Mouse (Mus musculus) brown adipose tissue, adult 24 weeks (tissue): ENCODE results near the gene Adgrl3. TPM values are rescaled to one million over a fixed set of nuclear protein-coding genes. Genes with fewer than 3 reads are reported as not detected.

Experiments
- H3K27ac ChIP-seq: fragments of 200-500 bp; replicated peaks from 2 replicates; pipeline ENCODE4 v1.5.1; 2012; ENCODE audit warnings: low read depth, mild to moderate bottlenecking, low read length
- H3K4me1 ChIP-seq: fragments of 200-500 bp; 2 replicates; pipeline ENCODE4 v1.6.1; 2012; ENCODE audit warnings: low read length, mixed read lengths; ENCODE audit not compliant: control insufficient read depth, insufficient read depth, insufficient read length
- H3K4me3 ChIP-seq: fragments of 200-500 bp; 2 replicates; pipeline ENCODE4 v1.5.1; 2012; ENCODE audit warnings: low read depth, mild to moderate bottlenecking, low read length, moderate library complexity; ENCODE audit not compliant: insufficient read depth
- polyA plus RNA-seq: library from polyadenylated mRNA; stranded (reverse); fragments of >200 nt; gene quantifications from 2 replicates; pipeline ENCODE4 v1.2.4, GENCODE M21; 2012; ENCODE audit not compliant: missing spikeins, insufficient read depth, insufficient read length

Adgrl3 gene
- polyA plus RNA-seq, 1 experiment = 0.71 TPM

DNA sequence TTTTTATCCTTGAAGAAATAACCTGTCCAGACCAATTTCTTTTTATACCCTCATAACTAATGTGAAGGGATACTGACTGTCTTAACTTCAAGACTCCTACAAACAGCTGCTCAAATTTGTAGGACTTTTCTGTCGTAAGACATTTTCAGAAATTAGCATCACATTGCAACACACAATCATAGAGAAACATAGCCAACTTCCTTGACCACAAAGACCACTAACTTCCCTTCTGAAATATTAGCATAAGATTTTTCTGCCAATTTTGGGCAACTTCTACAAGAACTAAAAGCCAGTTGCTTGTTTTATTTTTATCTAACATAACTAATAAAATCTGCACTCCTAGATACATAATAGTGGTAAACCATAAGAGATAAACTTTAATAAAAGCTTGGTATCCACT lies 87.5 kb downstream of the Adgrl3 start:
- Histone ChIP-seq H3K4me1 (no peaks in the 10 kb centered on the region), H3K4me3 (no peak overlapping the region), H3K27ac (no peak overlapping the region)

DNA sequence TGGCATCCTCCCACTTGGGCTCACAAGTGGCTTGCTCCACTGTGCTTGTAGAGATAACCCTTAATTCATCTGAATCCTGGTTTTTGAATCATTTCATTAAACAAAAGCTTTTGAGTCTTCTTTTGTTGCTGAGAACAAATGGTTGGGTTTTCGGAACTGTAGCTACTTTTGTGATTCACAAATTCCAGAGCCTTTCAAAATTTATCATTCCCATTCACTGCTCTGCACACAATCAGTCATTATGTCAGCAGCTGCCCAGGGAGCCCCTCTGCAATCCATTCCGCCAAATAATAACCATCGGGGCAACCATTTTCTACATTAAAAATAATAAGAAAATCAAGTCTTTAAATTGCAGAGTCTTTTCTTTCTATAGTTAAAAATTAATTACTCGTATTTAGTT lies 104.5 kb downstream of the Adgrl3 start:
- no peak overlapping the region for H3K4me3 ChIP-seq
- no peaks in the 10 kb centered on the region for H3K4me1 ChIP-seq
- no peak overlapping the region for H3K27ac ChIP-seq

DNA sequence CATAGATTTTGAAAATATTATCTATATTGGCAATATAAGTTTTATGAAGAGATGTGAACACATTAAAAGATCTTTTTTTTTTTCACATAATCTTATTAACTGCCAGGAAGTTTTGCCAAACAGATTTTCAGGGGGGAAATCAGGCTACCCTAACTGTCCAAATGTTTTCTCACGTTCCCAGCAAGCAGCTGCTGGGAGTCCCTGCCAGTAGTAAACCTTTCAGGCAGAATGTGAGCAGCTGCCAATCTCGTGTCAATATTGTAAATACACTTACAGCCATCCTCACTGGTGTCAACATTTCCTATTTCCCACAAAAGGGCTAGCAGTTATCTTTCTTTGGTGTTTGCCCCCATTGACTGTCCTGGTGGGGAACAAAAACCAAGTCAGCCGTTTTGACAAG lies 107.7 kb downstream of the Adgrl3 start:
- Histone ChIP-seq H3K27ac (no peak overlapping the region), H3K4me3 (no peak overlapping the region), H3K4me1 (no peaks in the 10 kb centered on the region)

DNA sequence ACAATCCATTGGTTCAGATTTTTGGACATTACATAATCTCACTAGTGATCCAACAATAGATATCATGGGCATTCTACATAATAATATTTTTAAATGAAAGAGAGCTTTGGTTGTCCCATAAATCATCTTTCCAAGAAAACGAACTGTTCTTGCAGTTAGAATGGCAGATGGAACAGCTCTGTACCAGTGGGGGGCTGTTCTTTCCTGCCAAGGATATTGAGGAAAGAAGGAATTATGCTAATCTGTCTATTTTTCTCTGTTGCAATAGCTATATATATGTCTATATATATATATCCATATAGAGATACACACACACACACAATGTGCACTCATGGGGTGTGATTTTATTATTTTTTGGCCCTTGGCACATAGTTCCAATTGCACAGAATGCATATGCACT lies 116.5 kb downstream of the Adgrl3 start:
- Histone ChIP-seq H3K4me3 (no peak overlapping the region), H3K4me1 (no peaks in the 10 kb centered on the region), H3K27ac (no peak overlapping the region)

DNA sequence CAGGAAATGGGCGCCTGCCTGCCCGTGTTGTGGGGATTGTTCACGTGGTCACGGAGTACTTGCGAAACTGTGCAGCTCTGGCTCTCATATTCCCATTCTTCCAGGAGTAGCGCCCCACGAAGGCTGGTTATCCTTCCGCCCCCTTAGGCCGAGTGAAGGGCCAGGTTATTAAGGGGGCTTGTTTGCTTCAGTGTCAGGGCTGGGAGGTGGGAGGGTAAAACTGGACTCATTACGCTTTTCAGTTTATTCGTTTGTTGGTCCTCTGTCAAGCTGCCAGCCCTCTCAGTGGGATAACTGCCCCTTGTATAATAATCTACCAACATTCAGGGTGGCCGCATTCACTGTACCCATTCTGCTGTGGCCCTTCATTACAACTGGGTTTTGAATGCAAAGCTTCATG lies 135.9 kb downstream of the Adgrl3 start:
- H3K4me3 ChIP-seq = no peak overlapping the region
- H3K4me1 ChIP-seq = no peaks in the 10 kb centered on the region
- H3K27ac ChIP-seq = no peak overlapping the region

DNA sequence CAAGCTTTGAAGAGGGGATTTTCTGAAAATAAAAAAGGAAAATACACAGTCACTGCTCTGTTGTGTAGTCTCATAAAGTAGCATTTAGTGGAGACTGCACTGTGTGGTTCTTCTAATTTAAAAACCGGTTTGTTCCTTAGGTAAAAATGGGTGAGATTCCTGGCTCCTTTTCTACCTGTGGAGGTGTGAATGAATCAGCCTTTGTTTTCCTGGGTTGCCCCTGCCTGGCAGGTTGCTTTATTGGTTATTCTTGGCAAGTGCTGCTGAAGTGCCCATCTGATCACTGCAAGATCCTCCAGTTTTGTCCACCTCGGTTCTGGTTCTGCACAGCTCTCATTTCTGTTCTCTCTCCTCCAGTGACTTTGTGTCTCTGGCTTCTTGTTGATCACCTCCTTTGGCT lies 136.3 kb downstream of the Adgrl3 start:
- H3K27ac ChIP-seq = no peak overlapping the region
- no peaks in the 10 kb centered on the region for H3K4me1 ChIP-seq
- no peak overlapping the region for H3K4me3 ChIP-seq

DNA sequence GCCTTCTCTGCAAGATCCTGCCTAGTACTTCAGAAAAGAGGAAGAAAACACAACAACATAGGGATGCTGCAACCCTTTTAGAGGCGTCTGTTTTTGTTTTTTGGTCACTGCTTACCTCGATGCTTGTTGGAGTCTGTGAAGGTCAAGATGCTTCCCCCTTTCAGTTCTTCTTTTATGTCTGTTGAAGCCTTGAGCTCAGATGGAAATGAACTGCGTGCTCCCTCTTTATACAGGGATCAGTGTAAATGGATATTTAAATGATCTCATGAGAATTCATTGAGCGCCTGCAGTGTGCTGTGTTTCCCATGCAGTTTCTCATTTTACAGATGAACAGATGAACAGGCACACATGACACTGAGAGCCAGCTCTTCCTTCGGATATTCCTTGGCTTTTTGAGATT lies 136.9 kb downstream of the Adgrl3 start:
- Histone ChIP-seq H3K4me3 (no peak overlapping the region), H3K27ac (no peak overlapping the region), H3K4me1 (no peaks in the 10 kb centered on the region)

DNA sequence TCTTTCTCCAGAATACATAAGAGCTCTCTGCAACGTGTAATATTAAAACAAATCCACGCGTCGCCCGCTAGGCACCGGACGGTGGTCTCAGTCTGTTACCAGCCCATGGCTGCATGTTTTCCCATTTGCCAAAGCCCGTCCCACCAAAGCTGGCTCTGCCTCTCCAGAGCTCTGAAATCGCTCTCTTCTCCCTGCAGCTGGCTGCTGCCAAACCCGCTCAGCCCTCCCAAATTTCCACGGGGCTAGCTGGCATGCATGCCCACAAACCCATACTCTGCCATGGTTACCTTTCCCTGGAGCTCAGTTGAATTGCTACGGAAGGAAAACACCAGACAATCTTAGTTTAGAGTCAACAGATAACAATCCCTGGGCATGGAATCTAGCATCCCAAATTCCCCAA lies 139.1 kb downstream of the Adgrl3 start:
- H3K4me1 ChIP-seq = no peaks in the 10 kb centered on the region
- H3K4me3 ChIP-seq = no peak overlapping the region
- no peak overlapping the region for H3K27ac ChIP-seq

DNA sequence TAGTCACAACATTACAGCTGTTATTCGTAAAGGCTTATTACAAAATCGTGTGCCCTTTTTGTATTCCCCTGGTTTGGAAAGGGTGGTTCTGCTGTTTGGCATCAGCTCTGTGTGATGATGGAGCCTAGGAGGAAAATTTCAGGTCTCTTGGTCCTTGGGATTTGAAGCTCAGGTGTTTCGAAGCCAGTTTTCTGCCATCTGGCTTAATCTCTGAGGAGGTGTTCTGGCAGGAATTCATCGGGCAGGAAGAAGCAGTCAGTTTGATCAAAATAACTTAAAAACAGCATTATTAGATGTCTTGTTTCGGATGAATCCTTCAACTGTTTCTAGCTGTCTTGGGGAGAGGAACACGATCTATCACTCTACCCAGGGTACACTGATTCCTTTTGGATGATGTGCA lies 140.5 kb downstream of the Adgrl3 start:
- Histone ChIP-seq H3K4me1 (no peaks in the 10 kb centered on the region), H3K4me3 (no peak overlapping the region), H3K27ac (no peak overlapping the region)

DNA sequence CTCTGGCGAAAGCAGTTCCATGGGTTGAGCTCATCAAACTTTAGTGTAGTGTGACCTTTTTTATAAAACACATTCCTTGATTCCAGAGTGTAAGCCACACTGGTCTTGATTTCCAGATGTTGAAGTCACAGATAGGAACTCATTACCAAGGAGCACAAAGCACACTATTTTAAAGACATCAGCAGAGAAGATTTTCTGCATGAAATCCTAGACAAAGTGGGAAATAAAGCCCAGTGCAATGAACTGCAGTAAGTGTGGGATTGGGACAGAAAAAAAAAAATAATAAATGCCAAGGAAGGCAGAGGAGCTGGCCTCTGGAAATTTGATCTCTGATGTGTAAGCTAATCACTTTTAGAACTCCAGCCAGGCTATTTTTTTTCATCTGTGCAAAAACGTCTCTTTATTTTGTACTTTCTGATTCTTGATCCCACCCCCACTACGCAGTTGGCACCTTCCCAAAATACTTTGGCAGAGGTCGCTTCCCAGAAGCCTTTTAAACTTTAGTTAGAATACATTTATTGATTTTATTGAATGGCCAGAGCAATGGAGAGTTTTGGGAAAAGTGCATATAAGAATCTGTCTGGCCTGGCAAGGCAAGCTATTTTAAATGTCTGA lies 169.0 kb downstream of the Adgrl3 start:
- H3K4me1 ChIP-seq = no peaks in the 10 kb centered on the region
- no peak overlapping the region for H3K27ac ChIP-seq
- H3K4me3 ChIP-seq = no peak overlapping the region

DNA sequence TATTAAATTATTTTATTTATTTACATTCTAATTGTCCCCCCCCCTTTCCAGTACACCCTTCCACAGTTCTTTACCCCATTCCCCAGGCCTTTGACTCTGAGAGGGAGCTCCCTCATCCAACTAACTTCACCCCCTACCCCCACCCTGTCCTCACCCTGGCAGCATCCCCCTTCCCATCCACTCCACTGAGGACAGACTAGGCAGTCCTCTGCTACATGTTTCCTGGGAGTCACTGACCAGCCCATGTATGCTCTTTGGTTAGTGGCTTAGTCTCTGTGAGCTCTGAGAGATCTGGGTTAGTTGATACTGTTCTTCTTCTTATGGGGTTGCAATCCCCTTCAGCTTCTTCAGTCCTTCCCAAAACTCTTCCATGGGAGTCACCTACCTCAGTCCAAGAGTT lies 180.4 kb downstream of the Adgrl3 start:
- no peaks in the 10 kb centered on the region for H3K4me1 ChIP-seq
- no peak overlapping the region for H3K27ac ChIP-seq
- no peak overlapping the region for H3K4me3 ChIP-seq

DNA sequence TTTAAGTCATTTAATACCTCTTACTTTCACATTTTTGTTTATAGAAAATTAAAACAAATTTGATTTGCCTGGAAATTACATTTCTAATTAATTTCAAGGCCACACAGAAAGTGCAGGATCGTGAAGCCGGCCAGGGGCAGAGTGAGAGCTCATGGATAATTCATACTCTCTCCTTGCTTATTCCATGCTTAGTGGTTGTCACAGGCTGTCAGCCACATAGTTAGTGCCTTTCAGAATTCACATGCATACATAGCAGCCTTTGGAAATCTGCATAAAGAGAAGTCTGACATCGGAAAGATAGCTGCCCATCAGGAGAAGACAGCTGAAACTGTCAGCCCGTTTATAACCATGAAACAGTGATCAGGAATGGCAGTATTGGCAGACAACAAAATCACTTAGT lies 181.9 kb downstream of the Adgrl3 start:
- H3K27ac ChIP-seq = no peak overlapping the region
- H3K4me3 ChIP-seq = no peak overlapping the region
- no peaks in the 10 kb centered on the region for H3K4me1 ChIP-seq

DNA sequence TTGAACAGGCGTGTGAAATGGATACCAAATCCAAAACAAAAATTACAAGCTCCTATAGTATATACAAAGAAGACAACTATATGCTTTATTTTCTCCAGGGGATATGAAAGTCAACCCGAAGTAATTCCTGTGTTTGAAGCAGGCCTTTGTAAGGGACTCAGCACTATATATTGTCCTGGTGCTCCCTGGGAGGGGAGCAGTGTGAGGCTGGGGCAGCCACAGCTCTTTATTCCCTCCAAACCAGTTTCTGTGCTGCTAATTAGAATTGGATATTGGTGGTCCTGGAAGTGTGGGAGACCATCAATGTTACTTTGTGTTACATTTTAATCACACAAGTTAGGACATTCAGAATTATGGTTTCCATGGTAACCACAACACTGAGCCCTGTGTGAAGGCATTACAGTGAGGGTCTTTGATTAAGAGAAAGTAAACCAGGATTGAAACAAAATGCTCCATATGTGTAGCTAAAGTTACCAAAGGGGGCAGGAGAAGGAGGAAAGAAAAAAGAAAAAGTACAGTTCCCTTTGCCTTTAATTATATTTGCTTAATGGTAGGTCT lies 198.6 kb downstream of the Adgrl3 start:
- Histone ChIP-seq H3K4me1 (no peaks in the 10 kb centered on the region), H3K27ac (no peak overlapping the region), H3K4me3 (no peak overlapping the region)

DNA sequence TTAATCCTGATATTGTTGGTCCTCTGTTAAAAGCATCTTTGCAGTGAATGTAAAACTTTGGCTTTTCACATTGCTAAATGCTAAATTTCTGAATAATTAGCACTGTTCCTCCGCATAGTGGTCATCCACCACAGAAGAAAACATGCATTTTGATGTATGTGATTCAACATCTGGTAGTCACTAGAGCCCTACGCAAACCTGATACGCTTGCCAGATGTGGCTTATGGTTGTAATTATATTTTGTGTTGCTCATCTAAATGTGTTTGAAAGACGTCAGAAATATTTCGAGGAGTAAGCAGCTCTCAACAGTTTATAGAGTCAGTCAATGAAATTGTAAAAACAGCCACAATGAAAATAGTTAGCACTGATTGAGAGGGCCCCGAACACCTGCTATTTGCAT lies 204.5 kb downstream of the Adgrl3 start:
- H3K27ac ChIP-seq = no peak overlapping the region
- no peaks in the 10 kb centered on the region for H3K4me1 ChIP-seq
- H3K4me3 ChIP-seq = no peak overlapping the region

DNA sequence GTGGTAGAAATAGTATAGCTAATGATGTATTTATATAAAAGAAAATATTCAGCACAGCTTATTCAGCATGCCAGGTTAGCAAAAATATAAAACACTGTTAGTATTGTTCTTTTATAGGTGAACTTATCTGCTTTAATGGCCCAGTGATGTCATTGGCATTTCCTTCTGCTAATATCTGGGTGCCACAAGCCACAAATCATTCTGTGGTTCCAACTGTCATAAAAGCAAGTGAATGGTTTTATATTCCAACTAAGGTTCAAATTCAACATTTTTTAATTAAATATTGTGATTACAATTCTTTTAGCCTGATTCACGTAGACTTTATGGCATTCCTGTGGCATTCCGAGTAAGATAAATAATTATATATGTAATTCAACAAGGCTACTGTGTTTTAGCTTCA lies 205.5 kb downstream of the Adgrl3 start:
- Histone ChIP-seq H3K27ac (no peak overlapping the region), H3K4me3 (no peak overlapping the region), H3K4me1 (no peaks in the 10 kb centered on the region)

DNA sequence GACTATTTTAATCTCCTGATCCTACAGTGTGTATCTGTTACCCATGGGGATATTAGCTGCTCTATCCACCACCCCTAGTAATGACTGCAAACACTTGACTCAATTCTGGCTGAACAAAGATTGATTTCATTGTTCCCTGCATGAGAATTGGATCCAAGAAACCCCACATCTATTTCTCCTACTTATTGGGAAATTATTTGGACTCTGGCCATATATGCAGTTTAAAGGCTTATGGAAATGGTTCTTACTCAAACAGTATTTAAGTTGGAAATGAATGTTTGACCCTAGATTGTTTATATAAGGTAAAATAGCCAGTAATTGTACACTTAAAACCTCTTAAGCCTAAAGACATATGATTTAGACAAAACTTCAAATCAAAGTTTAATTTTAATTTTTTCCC lies 207.3 kb downstream of the Adgrl3 start:
- Histone ChIP-seq H3K27ac (no peak overlapping the region), H3K4me3 (no peak overlapping the region), H3K4me1 (no peaks in the 10 kb centered on the region)
